Mouse (Mus musculus) MEL (cell line): ENCODE data around the gene Tex46. TPM values are rescaled to one million over a fixed set of nuclear protein-coding genes. Genes with fewer than 3 reads are reported as not detected.

Source experiments
- DNase-seq: peaks from one replicate; pipeline ENCODE4 v3.0.0; 2011; ENCODE audit warnings: low read depth, low spot score
- H3K27ac ChIP-seq: 2 replicates; pipeline ENCODE4 v1.5.1; 2012; ENCODE audit warnings: low read depth, mild to moderate bottlenecking, control low read depth, low read length, moderate library complexity; ENCODE audit not compliant: control insufficient read depth
- H3K27me3 ChIP-seq, 2 experiments: fragments of 150-350 bp in 1 of 2; sonication (generic) in 1 of 2; 2 replicates each; pipeline ENCODE4 v1.6.1; 2012; ENCODE audit warnings: low read length in 2 of 2, mild to moderate bottlenecking in 2 of 2, improper control_type of control experiment in 1 of 2, moderate library complexity in 1 of 2; ENCODE audit not compliant: insufficient read depth in 2 of 2, control insufficient read depth in 1 of 2
- H3K36me3 ChIP-seq, 2 experiments: 2 replicates each; pipeline ENCODE4 v1.6.1; 2012 to 2014; ENCODE audit warnings: low read length in 2 of 2, improper control_type of control experiment in 1 of 2, inconsistent platforms in 1 of 2, mild to moderate bottlenecking in 1 of 2; ENCODE audit not compliant: insufficient read depth in 2 of 2, control insufficient read depth in 1 of 2
- H3K4me1 ChIP-seq, 2 experiments: fragments of 150-350 bp in 1 of 2; sonication (generic) in 1 of 2; 2 replicates each; pipeline ENCODE4 v1.6.1; 2012; ENCODE audit warnings: low read length in 2 of 2, improper control_type of control experiment in 1 of 2, mild to moderate bottlenecking in 1 of 2; ENCODE audit not compliant: insufficient read depth in 2 of 2, control insufficient read depth in 1 of 2
- H3K4me3 ChIP-seq, 2 experiments: fragments of 150-350 bp in 1 of 2; sonication (generic) in 1 of 2; 2 replicates each; pipeline ENCODE4 v1.5.1; 2012; ENCODE audit warnings: low read depth in 2 of 2, low read length in 2 of 2, mild to moderate bottlenecking in 2 of 2, moderate library complexity in 2 of 2, control low read depth in 1 of 2, improper control_type of control experiment in 1 of 2; ENCODE audit not compliant: control insufficient read depth in 1 of 2, insufficient read depth in 1 of 2
- H3K79me2 ChIP-seq: 2 replicates; pipeline ENCODE4 v1.6.1; 2012; ENCODE audit warnings: mild to moderate bottlenecking, low read length, moderate library complexity; ENCODE audit not compliant: control insufficient read depth, poor library complexity, insufficient read depth
- H3K9ac ChIP-seq: 2 replicates; pipeline ENCODE4 v1.6.1; 2012; ENCODE audit warnings: low read depth, mild to moderate bottlenecking, control low read depth, low read length, moderate library complexity; ENCODE audit not compliant: control insufficient read depth, poor library complexity, severe bottlenecking
- H3K9me3 ChIP-seq: fragments of 150-350 bp; sonication (generic); replicated peaks from 2 replicates; pipeline ENCODE4 v1.6.1; 2012; ENCODE audit warnings: mild to moderate bottlenecking, low read length, improper control_type of control experiment, moderate library complexity; ENCODE audit not compliant: insufficient read depth
- CTCF ChIP-seq, 3 experiments: IDR thresholded peaks in 2 of 3; conservative IDR thresholded peaks in 1 of 3; 2 replicates each; pipeline ENCODE4 v1.5.1; 2011 to 2012; ENCODE audit warnings: low read length in 3 of 3, low read depth in 2 of 3, mild to moderate bottlenecking in 2 of 3, improper control_type of control experiment in 1 of 3, inconsistent platforms in 1 of 3, mixed read lengths in 1 of 3, moderate library complexity in 1 of 3; ENCODE audit not compliant: control insufficient read depth in 1 of 3, insufficient read depth in 1 of 3, poor library complexity in 1 of 3, severe bottlenecking in 1 of 3
- ELF1 ChIP-seq: IDR thresholded peaks from 2 replicates; pipeline ENCODE4 v1.6.1; 2014; ENCODE audit warnings: low read depth, mild to moderate bottlenecking, inconsistent platforms, low read length, improper control_type of control experiment, moderate library complexity
- EP300 ChIP-seq, 2 experiments: IDR thresholded peaks; 2 replicates each; pipeline ENCODE4 v1.6.1; 2011; ENCODE audit warnings: improper control_type of control experiment in 2 of 2, low read length in 2 of 2, low read depth in 1 of 2, mild to moderate bottlenecking in 1 of 2
- GABPA ChIP-seq: IDR thresholded peaks from 2 replicates; pipeline ENCODE4 v1.6.1; 2012; ENCODE audit warnings: low read depth, mild to moderate bottlenecking, inconsistent platforms, low read length, improper control_type of control experiment, moderate library complexity
- JUND ChIP-seq: IDR thresholded peaks from 2 replicates; pipeline ENCODE4 v1.6.1; 2011; ENCODE audit warnings: low read depth, mild to moderate bottlenecking, improper control_type of control experiment, low read length
- KAT2A ChIP-seq: conservative IDR thresholded peaks from 2 replicates; pipeline ENCODE4 v1.6.1; 2012; ENCODE audit warnings: low read depth, low read length, improper control_type of control experiment, inconsistent platforms
- MAFK ChIP-seq: IDR thresholded peaks from 2 replicates; pipeline ENCODE4 v1.6.1; 2011; ENCODE audit warnings: low read depth, mild to moderate bottlenecking, low read length, improper control_type of control experiment, borderline replicate concordance
- MEF2A ChIP-seq: IDR thresholded peaks from 2 replicates; pipeline ENCODE4 v1.6.1; 2014; ENCODE audit warnings: low read depth, mild to moderate bottlenecking, inconsistent platforms, low read length, improper control_type of control experiment; ENCODE audit not compliant: poor library complexity, insufficient replicate concordance, severe bottlenecking; ENCODE audit errors: extremely low read depth
- MXI1 ChIP-seq: IDR thresholded peaks from 2 replicates; pipeline ENCODE4 v1.6.1; 2011; ENCODE audit warnings: mild to moderate bottlenecking, low read depth, low read length, improper control_type of control experiment
- MYB ChIP-seq: IDR thresholded peaks from 2 replicates; pipeline ENCODE4 v1.6.1; 2011; ENCODE audit warnings: mild to moderate bottlenecking, low read depth, low read length, improper control_type of control experiment
- MYC ChIP-seq: IDR thresholded peaks from 2 replicates; pipeline ENCODE4 v1.6.1; 2011; ENCODE audit warnings: low read depth, mild to moderate bottlenecking, low read length, improper control_type of control experiment, moderate library complexity
- POLR2AphosphoS2 ChIP-seq: IDR thresholded peaks from 2 replicates; pipeline ENCODE4 v1.6.1; 2011; ENCODE audit warnings: low read length, improper control_type of control experiment
- POLR2AphosphoS5 ChIP-seq: IDR thresholded peaks from 2 replicates; pipeline ENCODE4 v1.6.1; 2012; ENCODE audit warnings: low read depth, borderline replicate concordance, mild to moderate bottlenecking, inconsistent platforms, low read length, moderate library complexity, mixed read lengths
- SMC3 ChIP-seq: IDR thresholded peaks from 2 replicates; pipeline ENCODE4 v1.6.1; 2011; ENCODE audit warnings: low read depth, low read length, improper control_type of control experiment
- TBP ChIP-seq: IDR thresholded peaks from 2 replicates; pipeline ENCODE4 v1.8.0; 2011; ENCODE audit warnings: low read depth, low read length, improper control_type of control experiment
- UBTF ChIP-seq: IDR thresholded peaks from 2 replicates; pipeline ENCODE4 v1.6.1; 2012; ENCODE audit warnings: low read depth, mild to moderate bottlenecking, inconsistent platforms, low read length, improper control_type of control experiment, moderate library complexity, borderline replicate concordance; ENCODE audit not compliant: insufficient read depth
- USF2 ChIP-seq, 2 experiments: IDR thresholded peaks; 2 replicates each; pipeline ENCODE4 v1.6.1; 2011 to 2012; ENCODE audit warnings: improper control_type of control experiment in 2 of 2, low read length in 2 of 2, borderline replicate concordance in 1 of 2, inconsistent platforms in 1 of 2, low read depth in 1 of 2, mild to moderate bottlenecking in 1 of 2; ENCODE audit not compliant: insufficient read depth in 1 of 2
- ZMIZ1 ChIP-seq: IDR thresholded peaks from 2 replicates; pipeline ENCODE4 v1.6.1; 2012; ENCODE audit warnings: low read depth, mild to moderate bottlenecking, inconsistent platforms, low read length, improper control_type of control experiment, moderate library complexity
- polyA plus RNA-seq, 2 experiments: library from polyadenylated mRNA; stranded (reverse) in 1 of 2; unstranded in 1 of 2; fragments of >175 nt in 1 of 2; fragments of >200 nt in 1 of 2; gene quantifications; 2 replicates each; pipeline versions ENCODE4 v1.2.1 to v1.2.4; 2012; ENCODE audit warnings: low replicate concordance in 2 of 2, low read depth in 1 of 2; ENCODE audit not compliant: insufficient read length in 2 of 2, insufficient read depth in 1 of 2, missing spikeins in 1 of 2
- total RNA-seq: library from RNA; depleted of rRNA; stranded (reverse); fragments of 300-350 nt; gene quantifications from 2 replicates; pipeline ENCODE4 v1.2.3, GENCODE M21; 2012

Tex46 gene
- total and polyA plus RNA-seq, 3 experiments: not detected

DNA sequence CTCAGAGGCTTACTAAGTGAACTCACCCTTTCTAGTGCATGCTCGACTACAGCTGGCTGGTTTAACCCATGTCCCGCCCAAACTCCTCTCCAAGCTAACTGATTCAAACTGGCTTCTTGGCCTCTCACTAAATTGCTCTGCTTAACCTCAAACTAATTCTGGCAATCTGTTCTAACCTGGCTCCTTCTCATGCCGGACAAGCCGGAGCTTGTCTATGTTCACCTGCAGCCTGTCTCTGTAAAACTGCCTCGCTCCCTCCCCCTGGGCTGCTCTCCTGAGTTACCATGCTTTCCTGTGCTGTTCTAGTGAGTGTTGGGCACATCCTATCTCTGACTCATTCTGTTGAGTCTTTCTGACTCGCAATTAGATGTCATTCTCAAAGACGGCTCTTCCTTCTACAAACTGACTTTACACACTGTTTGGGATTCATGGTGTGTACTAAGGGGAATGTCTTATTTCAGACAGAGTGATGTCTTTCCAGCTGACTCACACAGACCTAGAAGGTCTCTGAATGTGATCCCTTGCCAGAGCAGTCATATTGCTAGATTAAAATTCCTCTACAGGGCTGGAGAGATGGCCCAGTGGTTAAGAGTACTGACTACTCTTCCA lies 11.9 kb upstream of the Tex46 start:
- H3K4me3 ChIP-seq: no peak overlapping the region
- no peaks in the 10 kb centered on the region for H3K9me3 ChIP-seq
- TF ChIP-seq ELF1 (no peak), EP300 (IDR thresholded peaks at IDR 0.05; ENCODE audit: low read depth in 1 of 2, low read length in 2 of 2) (no peak), MAFK (no peak), POLR2AphosphoS5 (no peak), POLR2AphosphoS2 (no peak), TBP (no peak), MYB (no peak), ZMIZ1 (no peak), GABPA (no peak), MEF2A (no peak), JUND (no peak)
- peaks cover 0 to 20% of the 10 kb centered on the region in 2 experiments; a peak in 2 of 4 replicates for H3K36me3 ChIP-seq
- no peaks in the 10 kb centered on the region for H3K27me3 ChIP-seq
- H3K9ac ChIP-seq: no peak overlapping the region
- peak; percentile 47 for DNase-seq
- H3K4me1 ChIP-seq: peaks cover 4 to 16% of the 10 kb centered on the region in 2 experiments
- no peak overlapping the region for H3K27ac ChIP-seq
- peaks cover 59% of the 10 kb centered on the region for H3K79me2 ChIP-seq

DNA sequence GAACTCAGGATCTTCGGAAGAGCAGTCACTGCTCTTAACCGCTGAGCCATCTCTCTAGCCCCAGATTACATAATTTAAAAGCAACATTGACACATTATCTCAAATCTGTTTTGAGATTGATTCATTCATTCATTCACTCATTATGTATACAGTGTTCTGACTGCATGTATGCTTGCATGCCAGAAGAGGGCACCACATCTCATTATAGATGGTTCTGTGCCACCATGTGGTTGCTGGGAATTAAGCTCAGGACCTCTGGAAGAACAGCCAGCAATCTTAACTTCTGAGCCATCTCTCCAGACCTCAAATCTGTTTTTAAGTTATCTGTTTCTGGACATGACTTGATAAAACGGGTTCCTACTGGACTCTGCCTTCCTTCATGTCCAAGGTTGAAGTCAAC lies 10.4 kb upstream of the Tex46 start:
- Histone ChIP-seq H3K36me3 (peaks cover 0 to 16% of the 10 kb centered on the region in 2 experiments; a peak in 2 of 4 replicates), H3K9ac (no peak overlapping the region)
- TF ChIP-seq SMC3 (no peak), CTCF (IDR thresholded peaks at IDR 0.05 in 2 of 3, conservative IDR thresholded peaks at IDR 0.05 in 1 of 3; ENCODE audit: control insufficient read depth in 1 of 3, insufficient read depth in 1 of 3, low read depth in 2 of 3, low read length in 3 of 3, poor library complexity in 1 of 3, severe bottlenecking in 1 of 3) (peak in 1 of 3 experiments; percentile 42; a peak in 2 of 6 replicates), UBTF (no peak), MXI1 (no peak), KAT2A (no peak), MYC (0 out of 2 replicates have a peak, but pooled peaks have one; percentile 30), USF2 (IDR thresholded peaks at IDR 0.05; ENCODE audit: borderline replicate concordance in 1 of 2, insufficient read depth in 1 of 2, low read depth in 1 of 2, low read length in 2 of 2) (no peak)

More for the DNA sequence above, 10.4 kb upstream of the Tex46 start:
- peak; percentile 42 for DNase-seq
- Histone ChIP-seq H3K4me3 (no peak overlapping the region), H3K27me3 (no peaks in the 10 kb centered on the region), H3K27ac (no peak overlapping the region), H3K4me1 (peaks cover 4 to 11% of the 10 kb centered on the region in 2 experiments), H3K9me3 (no peaks in the 10 kb centered on the region), H3K79me2 (peaks cover 52% of the 10 kb centered on the region)
